Mouse (Mus musculus) CH12.LX (cell line): Measurements from ENCODE around the gene Tas1r1. TPM values are rescaled to one million over a fixed set of nuclear protein-coding genes. Genes with fewer than 3 reads are reported as not detected.
A peak's percentile ranks its signal among the peaks of the same experiment; 100 is the strongest.

Experiments
- DNase-seq: peaks from one replicate; pipeline ENCODE4 v3.0.0-alpha.2; 2013; ENCODE audit errors: extremely low read depth
- H3K27ac ChIP-seq: 2 replicates; pipeline ENCODE4 v1.5.1; 2012; ENCODE audit warnings: low read depth, mild to moderate bottlenecking, control low read depth, moderate library complexity; ENCODE audit not compliant: insufficient read depth
- H3K27me3 ChIP-seq: replicated peaks from 2 replicates; pipeline ENCODE3; 2012; ENCODE audit warnings: inconsistent platforms
- H3K36me3 ChIP-seq, 2 experiments: replicated peaks in 1 of 2; 2 replicates each; pipeline versions ENCODE3 to v1.6.1; 2012; ENCODE audit warnings: inconsistent platforms in 1 of 2, low read length in 1 of 2, mild to moderate bottlenecking in 1 of 2, mixed read lengths in 1 of 2, moderate library complexity in 1 of 2; ENCODE audit not compliant: control insufficient read depth in 1 of 2, insufficient read depth in 1 of 2
- H3K4me1 ChIP-seq, 2 experiments: 2 replicates each; pipeline ENCODE4 v1.6.1; 2012; ENCODE audit warnings: inconsistent platforms in 1 of 2, moderate library complexity in 1 of 2; ENCODE audit not compliant: insufficient read depth in 2 of 2, control insufficient read depth in 1 of 2
- H3K4me2 ChIP-seq: 2 replicates; pipeline ENCODE4 v1.6.1; 2012; ENCODE audit warnings: low read depth, mild to moderate bottlenecking, control low read depth; ENCODE audit not compliant: poor library complexity, insufficient read depth, severe bottlenecking
- H3K4me3 ChIP-seq, 3 experiments: fragments of 150-350 bp in 1 of 3; sonication (generic) in 1 of 3; replicated peaks in 1 of 3; 2 replicates each; pipeline versions ENCODE3 to v1.5.1; 2011 to 2012; ENCODE audit warnings: low read depth in 2 of 3, low read length in 2 of 3, mild to moderate bottlenecking in 2 of 3, moderate library complexity in 2 of 3, control low read depth in 1 of 3, improper control_type of control experiment in 1 of 3, inconsistent platforms in 1 of 3, mixed read lengths in 1 of 3; ENCODE audit not compliant: poor library complexity in 1 of 3
- H3K79me2 ChIP-seq: replicated peaks from 2 replicates; pipeline ENCODE4 v1.6.1; 2012; ENCODE audit warnings: mild to moderate bottlenecking, moderate library complexity; ENCODE audit not compliant: control insufficient read depth, poor library complexity, insufficient read depth, severe bottlenecking; ENCODE audit errors: extremely low read depth
- H3K9ac ChIP-seq: 2 replicates; pipeline ENCODE4 v1.6.1; 2012; ENCODE audit warnings: low read depth, mild to moderate bottlenecking, control low read depth, moderate library complexity; ENCODE audit not compliant: insufficient read depth
- H3K9me3 ChIP-seq: replicated peaks from 2 replicates; pipeline ENCODE3; 2012; ENCODE audit warnings: low read length, inconsistent platforms, mixed read lengths
- CTCF ChIP-seq, 2 experiments: IDR thresholded peaks in 1 of 2; conservative IDR thresholded peaks in 1 of 2; 2 replicates each; pipeline ENCODE4 v1.5.1; 2011 to 2012; ENCODE audit warnings: low read depth in 2 of 2, low read length in 2 of 2, improper control_type of control experiment in 1 of 2, inconsistent platforms in 1 of 2, mild to moderate bottlenecking in 1 of 2, moderate library complexity in 1 of 2
- ELF1 ChIP-seq: IDR thresholded peaks from 2 replicates; pipeline ENCODE4 v1.6.1; 2014; ENCODE audit warnings: low read depth, mild to moderate bottlenecking, inconsistent platforms, low read length, improper control_type of control experiment
- EP300 ChIP-seq: IDR thresholded peaks from 2 replicates; pipeline ENCODE4 v1.6.1; 2011; ENCODE audit warnings: low read length, improper control_type of control experiment
- GABPA ChIP-seq: IDR thresholded peaks from 2 replicates; pipeline ENCODE4 v1.6.1; 2012; ENCODE audit warnings: low read depth, low read length, improper control_type of control experiment, inconsistent platforms; ENCODE audit not compliant: insufficient replicate concordance
- JUN ChIP-seq: IDR thresholded peaks from 2 replicates; pipeline ENCODE4 v1.6.1; 2011; ENCODE audit warnings: low read depth, mild to moderate bottlenecking, low read length, improper control_type of control experiment, moderate library complexity; ENCODE audit not compliant: insufficient read depth
- MAFK ChIP-seq: IDR thresholded peaks from 2 replicates; pipeline ENCODE4 v1.6.1; 2011; ENCODE audit warnings: low read length, improper control_type of control experiment; ENCODE audit not compliant: insufficient replicate concordance
- MAZ ChIP-seq: IDR thresholded peaks from 2 replicates; pipeline ENCODE4 v1.6.1; 2012; ENCODE audit warnings: low read depth, mild to moderate bottlenecking, inconsistent platforms, low read length, improper control_type of control experiment, moderate library complexity
- PAX5 ChIP-seq: IDR thresholded peaks from 2 replicates; pipeline ENCODE4 v1.6.1; 2012; ENCODE audit warnings: low read length, inconsistent platforms, mixed read lengths
- POLR2A ChIP-seq: IDR thresholded peaks from 2 replicates; pipeline ENCODE4 v1.6.1; 2011; ENCODE audit warnings: low read depth, mild to moderate bottlenecking, improper control_type of control experiment, low read length
- POLR2AphosphoS2 ChIP-seq: IDR thresholded peaks from 2 replicates; pipeline ENCODE4 v1.6.1; 2011; ENCODE audit warnings: low read depth, low read length, improper control_type of control experiment
- RAD21 ChIP-seq: IDR thresholded peaks from 2 replicates; pipeline ENCODE4 v1.6.1; 2011; ENCODE audit warnings: low read depth, mild to moderate bottlenecking, low read length, improper control_type of control experiment, moderate library complexity
- SIN3A ChIP-seq: IDR thresholded peaks from 2 replicates; pipeline ENCODE4 v1.6.1; 2012; ENCODE audit warnings: low read length, improper control_type of control experiment, inconsistent platforms
- TBP ChIP-seq: conservative IDR thresholded peaks from 2 replicates; pipeline ENCODE4 v1.6.1; 2011; ENCODE audit warnings: low read depth, low read length, improper control_type of control experiment
- UBTF ChIP-seq: IDR thresholded peaks from 2 replicates; pipeline ENCODE4 v1.6.1; 2012; ENCODE audit warnings: low read depth, mild to moderate bottlenecking, inconsistent platforms, low read length, improper control_type of control experiment, moderate library complexity
- USF2 ChIP-seq: conservative IDR thresholded peaks from 2 replicates; pipeline ENCODE4 v1.6.1; 2011; ENCODE audit warnings: low read depth, low read length, improper control_type of control experiment
- ZC3H11A ChIP-seq: IDR thresholded peaks from 2 replicates; pipeline ENCODE4 v1.6.1; 2012; ENCODE audit warnings: low read depth, mild to moderate bottlenecking, inconsistent platforms, low read length, improper control_type of control experiment
- ZKSCAN1 ChIP-seq: IDR thresholded peaks from 2 replicates; pipeline ENCODE4 v1.6.1; 2012; ENCODE audit warnings: low read depth, inconsistent platforms, low read length, improper control_type of control experiment, borderline replicate concordance
- ZMIZ1 ChIP-seq: IDR thresholded peaks from 2 replicates; pipeline ENCODE4 v1.6.1; 2012; ENCODE audit warnings: low read depth, mild to moderate bottlenecking, inconsistent platforms, low read length, improper control_type of control experiment
- dilution Hi-C: fragments of 300-500 bp; cut with MboI; formaldehyde crosslinking; loops from 2 replicates; pipeline ENCODE4 v1.14.3; 2020; ENCODE audit warnings: low sequenced_read_pairs; ENCODE audit not compliant: extremely low pct_unique_long_range_greater_than_20kb, extremely low pct_ligation_motif_present
- in situ Hi-C: fragments of 300-500 bp; cut with MboI; formaldehyde crosslinking; loops from 3 replicates; pipeline ENCODE4 v1.14.3; 2019; ENCODE audit warnings: low sequenced_read_pairs, low pct_ligation_motif_present, low pct_unique_long_range_greater_than_20kb, mixed read lengths
- polyA plus RNA-seq: library from polyadenylated mRNA; unstranded; fragments of >175 nt; gene quantifications from 2 replicates; pipeline ENCODE4 v1.2.1, GENCODE M21; 2012; ENCODE audit warnings: low read depth; ENCODE audit not compliant: insufficient read length
- total RNA-seq, 2 experiments: library from RNA; depleted of rRNA; stranded (reverse); fragments of 300-350 nt in 1 of 2; fragments of >200 nt in 1 of 2; gene quantifications; 2 replicates each; pipeline ENCODE4 v1.2.3; 2012 to 2014

The Tas1r1 gene
- total and polyA plus RNA-seq, 3 experiments, result 0.21 TPM; not detected in 2

DNA sequence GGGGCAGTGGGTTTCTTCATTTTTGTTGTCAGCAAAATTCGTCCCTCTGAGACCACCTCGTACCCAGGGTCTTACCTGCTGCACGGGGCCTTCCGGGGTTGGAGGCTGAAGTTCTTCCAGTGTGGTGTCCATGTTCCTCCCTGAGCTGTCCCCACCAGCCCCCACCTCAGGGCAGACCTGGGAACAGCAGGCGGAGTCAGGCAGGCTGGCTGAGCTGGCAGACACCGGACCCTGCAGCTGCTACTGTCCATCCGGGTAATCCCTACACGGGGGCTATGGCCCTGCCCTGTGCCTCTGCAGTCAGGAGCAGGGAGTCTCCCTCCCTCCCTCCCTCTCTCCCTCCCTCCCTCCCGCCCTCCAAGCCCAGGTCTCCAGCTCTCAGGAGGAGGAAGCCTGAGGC, 54.8 kb downstream of the Tas1r1 start:
- Histone ChIP-seq H3K4me3 (no peak overlapping the region), H3K4me2 (no peak overlapping the region)
- in situ Hi-C loops, result no loop called here

DNA sequence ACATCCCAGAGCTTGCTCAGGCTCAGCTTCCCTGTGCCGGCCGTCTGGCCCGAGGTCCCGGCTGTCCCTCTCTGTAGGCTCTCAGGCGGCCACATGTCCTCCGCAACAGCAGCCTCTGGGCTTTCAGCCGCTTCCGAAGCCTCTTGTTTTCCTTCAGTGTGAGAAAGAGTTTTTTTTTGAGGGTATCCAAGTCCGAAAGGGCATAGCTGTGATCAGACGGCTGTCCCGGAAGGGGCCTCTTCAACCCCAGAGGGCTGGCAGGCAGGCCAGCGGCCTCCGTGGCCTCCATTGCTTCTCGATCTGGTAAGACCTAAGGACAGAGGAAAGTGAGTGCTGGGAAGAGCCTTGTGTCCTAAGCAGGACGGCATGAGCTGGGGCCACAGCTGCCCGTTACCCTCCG, 55.3 kb downstream of the Tas1r1 start:
- dilution Hi-C loops, result no loop called here
- Histone ChIP-seq H3K9me3 (no peaks in the 10 kb centered on the region), H3K9ac (no peak overlapping the region), H3K4me2 (no peak overlapping the region), H3K27me3 (no peaks in the 10 kb centered on the region), H3K27ac (no peak overlapping the region), H3K36me3 (peaks cover 63 to 80% of the 10 kb centered on the region in 2 experiments), H3K4me3 (no peak overlapping the region), H3K4me1 (peaks cover 5 to 23% of the 10 kb centered on the region in 2 experiments; a peak in 3 of 4 replicates), H3K79me2 (peaks cover 7% of the 10 kb centered on the region)
- DNase-seq, result no peak
- in situ Hi-C loops, result no loop called here
- TF ChIP-seq ELF1 (no peak), MAFK (no peak), PAX5 (no peak), ZKSCAN1 (no peak), CTCF (conservative IDR thresholded peaks at IDR 0.05 in 1 of 2, IDR thresholded peaks at IDR 0.05 in 1 of 2; ENCODE audit: low read depth in 2 of 2, low read length in 2 of 2) (no peak), RAD21 (no peak), USF2 (no peak), UBTF (no peak), GABPA (no peak), SIN3A (no peak), POLR2AphosphoS2 (no peak), ZMIZ1 (no peak), JUN (no peak), ZC3H11A (no peak), EP300 (no peak), TBP (no peak)

More for the DNA sequence above, 54.8 kb downstream of the Tas1r1 start:
- Histone ChIP-seq H3K27me3 (no peaks in the 10 kb centered on the region), H3K27ac (no peak overlapping the region), H3K4me1 (peaks cover 4 to 20% of the 10 kb centered on the region in 2 experiments; a peak in 3 of 4 replicates), H3K36me3 (peaks cover 60 to 77% of the 10 kb centered on the region in 2 experiments), H3K9me3 (no peaks in the 10 kb centered on the region), H3K9ac (no peak overlapping the region), H3K79me2 (peaks cover 10% of the 10 kb centered on the region)
- DNase-seq, result no peak
- dilution Hi-C loops, result no loop called here
- TF ChIP-seq POLR2A, result 0 out of 2 replicates have a peak, but pooled peaks have one; percentile 5
- no peak for TF ChIP-seq MAZ
- TF ChIP-seq, all 38 proteins: peak for 1
